ENCODE assay signal across 8 mouse cellular contexts in genomic region chr13:33762293-33763125, GRCm38 (mm10).
DNase-seq lines count a peak whose midpoint lies in the region; ATAC-seq and TF ChIP-seq lines count a peak whose summit lies in the region.

No protein-coding gene starts in this region.

- H3K27ac ChIP-seq in forebrain, postnatal 0 days (ENCODE audit: low read depth, low read length) = no peak overlapping the region
- H3K27ac ChIP-seq in forebrain, embryonic 10.5 days = no peak overlapping the region
- no peak overlapping the region for H3K27ac ChIP-seq in hindbrain, postnatal 0 days
- H3K27ac ChIP-seq in stomach, postnatal 0 days (replicated peaks) = no peak overlapping the region

- H3K4me2 ChIP-seq in forebrain, postnatal 0 days (ENCODE audit: low read depth) = no peak overlapping the region
- no peak overlapping the region for H3K4me2 ChIP-seq in hindbrain, postnatal 0 days (ENCODE audit: low read depth, low read length)
- H3K4me2 ChIP-seq in stomach, postnatal 0 days (replicated peaks; ENCODE audit: low read depth) = peak overlapping the region; percentile 40

- H3K4me3 ChIP-seq in forebrain, postnatal 0 days (ENCODE audit: low read depth, low read length) = no peak overlapping the region
- no peak overlapping the region for H3K4me3 ChIP-seq in forebrain, embryonic 10.5 days
- no peak overlapping the region for H3K4me3 ChIP-seq in hindbrain, postnatal 0 days (ENCODE audit: low read length)
- H3K4me3 ChIP-seq in stomach, postnatal 0 days (ENCODE audit: low read depth, low read length) = peak overlapping the region; percentile 6; the same call in 1 of the 2 replicates

- no peaks in the 10 kb centered on the region for H3K27me3 ChIP-seq in forebrain, postnatal 0 days (ENCODE audit: insufficient read depth, low read length)
- H3K27me3 ChIP-seq in forebrain, embryonic 10.5 days (ENCODE audit: poor library complexity, severe bottlenecking) = no peaks in the 10 kb centered on the region
- H3K27me3 ChIP-seq in hindbrain, postnatal 0 days (ENCODE audit: insufficient read depth, low read length) = no peaks in the 10 kb centered on the region
- no peaks in the 10 kb centered on the region for H3K27me3 ChIP-seq in stomach, postnatal 0 days (ENCODE audit: control insufficient read depth, insufficient read depth, low read length)

- 56% methylated on average over 18 of the region's 18 CpGs for WGBS in forebrain, postnatal 0 days
- WGBS in forebrain, embryonic 10.5 days = 54% methylated on average over 18 of the region's 18 CpGs
- 53% methylated on average over 18 of the region's 18 CpGs for WGBS in hindbrain, postnatal 0 days
- 35% methylated on average over 18 of the region's 18 CpGs for WGBS in stomach, postnatal 0 days

- no peak for TF ChIP-seq EP300 in stomach, postnatal 0 days (optimal IDR thresholded peaks at IDR 0.05)

- no peaks in the 10 kb centered on the region for H3K9me3 ChIP-seq in forebrain, postnatal 0 days (ENCODE audit: low read length)
- H3K9me3 ChIP-seq in forebrain, embryonic 10.5 days = peaks cover 20% of the 10 kb centered on the region
- H3K9me3 ChIP-seq in hindbrain, postnatal 0 days (ENCODE audit: low read length) = 0 out of 2 replicates have a peak, but pooled peaks cover 3% of the 10 kb centered on the region
- no peaks in the 10 kb centered on the region for H3K9me3 ChIP-seq in stomach, postnatal 0 days (ENCODE audit: control insufficient read depth, low read length)

- TF ChIP-seq CTCF in forebrain, postnatal 0 days (IDR thresholded peaks at IDR 0.05; ENCODE audit: low read depth) = peak; percentile 51
- peak; percentile 63 for TF ChIP-seq CTCF in hindbrain, postnatal 0 days (IDR thresholded peaks at IDR 0.05; ENCODE audit: low read depth)
- peak; percentile 78 for TF ChIP-seq CTCF in stomach, postnatal 0 days (IDR thresholded peaks at IDR 0.05; ENCODE audit: low read depth)

- H3K4me1 ChIP-seq in forebrain, postnatal 0 days (ENCODE audit: insufficient read depth) = no peaks in the 10 kb centered on the region
- H3K4me1 ChIP-seq in forebrain, embryonic 10.5 days = no peaks in the 10 kb centered on the region
- H3K4me1 ChIP-seq in hindbrain, postnatal 0 days (ENCODE audit: insufficient read depth, low read length) = no peaks in the 10 kb centered on the region
- no peaks in the 10 kb centered on the region for H3K4me1 ChIP-seq in stomach, postnatal 0 days (replicated peaks; ENCODE audit: control insufficient read depth, insufficient read depth)

- no peak for ATAC-seq in forebrain, postnatal 0 days
- ATAC-seq in hindbrain, postnatal 0 days = no peak
- no peak for ATAC-seq in stomach, postnatal 0 days (ENCODE audit: low FRiP score, low TSS enrichment)

- no peaks in the 10 kb centered on the region for H3K36me3 ChIP-seq in forebrain, postnatal 0 days (ENCODE audit: insufficient read depth)
- no peaks in the 10 kb centered on the region for H3K36me3 ChIP-seq in forebrain, embryonic 10.5 days (replicated peaks)
- H3K36me3 ChIP-seq in hindbrain, postnatal 0 days (ENCODE audit: insufficient read depth, low read length) = no peaks in the 10 kb centered on the region
- no peaks in the 10 kb centered on the region for H3K36me3 ChIP-seq in stomach, postnatal 0 days (ENCODE audit: control insufficient read depth, insufficient read depth, low read length)

- no peak overlapping the region for H3K9ac ChIP-seq in forebrain, postnatal 0 days
- no peak overlapping the region for H3K9ac ChIP-seq in hindbrain, postnatal 0 days (replicated peaks; ENCODE audit: low read length)
- no peak overlapping the region for H3K9ac ChIP-seq in stomach, postnatal 0 days (ENCODE audit: low read length)

- peak; percentile 31 for DNase-seq in forebrain, postnatal 0 days
- DNase-seq in forebrain, embryonic 10.5 days (ENCODE audit: extremely low spot score, low spot score) = no peak
- peak; percentile 4 for DNase-seq in c-Kit-positive CD71-positive TER-119-positive erythroid progenitor cells, embryonic 14.5 days (ENCODE audit: low spot score)
- DNase-seq in frontal cortex, postnatal 10 days (ENCODE audit: low spot score in 2 of 2) = peak; percentile 4 to 47
- peak; percentile 75 for DNase-seq in hindbrain, postnatal 0 days (ENCODE audit: low spot score)
- peak; percentile 29 to 57 for DNase-seq in layer of hippocampus, postnatal 36 days
- DNase-seq in lung, postnatal 25 days (ENCODE audit: low spot score) = peak; percentile 68
- DNase-seq in stomach, postnatal 0 days (ENCODE audit: low spot score) = peak; percentile 46
